Mouse (Mus musculus) stomach, postnatal 0 days (tissue): ENCODE results near the gene Myo18b.

Experiments
- CTCF ChIP-seq: IDR thresholded peaks from 2 replicates; pipeline ENCODE4 v1.5.1; 2016; ENCODE audit warnings: antibody characterized with exemption, low read depth, mild to moderate bottlenecking, moderate library complexity
- EP300 ChIP-seq: optimal IDR thresholded peaks from 2 replicates; pipeline ENCODE3; 2016; ENCODE audit warnings: antibody characterized with exemption

- TF ChIP-seq EP300: no peak
- TF ChIP-seq CTCF: no peak
Measured at GRCm38 (mm10) chr5:112822426-112822825, 73.7 kb downstream of the Myo18b start.
